Mouse (Mus musculus): ENCODE data around the gene Gm21985. TPM values are rescaled to one million over a fixed set of nuclear protein-coding genes. Genes with fewer than 3 reads are reported as not detected.

The Gm21985 gene
- polyA plus RNA-seq, 1 experiment from 2014 or later, result not detected

DNA sequence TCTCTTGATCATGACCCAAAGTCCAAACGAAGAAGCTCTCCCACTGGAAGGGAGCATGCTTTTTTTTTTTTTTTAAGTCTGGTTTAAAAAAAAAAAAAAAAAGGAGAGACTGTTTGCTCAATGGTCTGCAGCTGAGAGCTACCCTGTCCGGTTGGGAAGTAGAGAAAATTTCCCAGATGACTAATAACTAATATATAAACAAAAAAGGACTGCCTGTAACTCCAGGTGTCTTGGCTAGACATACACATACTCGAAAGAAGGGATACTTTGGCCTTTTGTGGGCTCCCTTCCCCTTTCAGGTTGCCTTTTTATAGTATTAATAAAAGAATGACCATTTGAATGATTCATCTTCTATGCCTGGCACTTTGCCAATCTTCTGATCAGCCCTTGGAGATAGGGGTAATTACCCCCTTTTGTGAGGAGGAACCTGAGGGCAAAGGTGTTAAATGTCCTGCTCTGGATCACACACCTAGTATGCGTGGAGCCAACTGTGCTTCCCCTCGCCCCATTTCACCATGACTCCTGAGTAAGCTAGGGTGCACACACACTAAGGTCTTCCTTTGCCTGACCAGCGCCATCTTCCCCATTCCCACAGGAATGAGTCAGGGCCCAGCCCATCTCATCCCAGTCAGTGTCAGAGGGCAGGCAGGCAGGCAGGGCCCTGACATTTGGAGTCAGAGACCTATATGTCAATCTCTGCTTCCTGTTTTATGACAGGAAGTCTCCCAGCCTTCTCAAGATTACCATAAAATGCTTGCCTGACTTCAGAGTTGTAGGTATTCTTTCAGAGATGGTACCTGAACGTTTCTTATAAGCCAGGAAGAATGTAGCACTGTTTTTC, 11.2 kb upstream of the Gm21985 start:
- no peak overlapping the region for H3K27ac ChIP-seq (replicated peaks; ENCODE audit: low read depth, low read length)
- no peaks in the 10 kb centered on the region for H3K4me1 ChIP-seq (ENCODE audit: control insufficient read depth, insufficient read depth, low read length)
- ATAC-seq (replicated peaks; ENCODE audit: insufficient number of reproducible peaks, low FRiP score, low TSS enrichment, low read depth) (no peak), DNase-seq (ENCODE audit: low spot score) (no peak)
- H3K4me2 ChIP-seq (ENCODE audit: low read depth, low read length), result no peak overlapping the region
- no peaks in the 10 kb centered on the region for H3K36me3 ChIP-seq (replicated peaks; ENCODE audit: control insufficient read depth, insufficient read depth, low read depth, low read length)
- no peak overlapping the region for H3K9ac ChIP-seq (replicated peaks; ENCODE audit: low read length)
- no peaks in the 10 kb centered on the region for H3K9me3 ChIP-seq (replicated peaks; ENCODE audit: control insufficient read depth, low read length)
- no peaks in the 10 kb centered on the region for H3K27me3 ChIP-seq (ENCODE audit: control insufficient read depth, insufficient read depth, low read length)
- WGBS, result 72% methylated on average over 7 of the region's 7 CpGs
- no peak overlapping the region for H3K4me3 ChIP-seq (ENCODE audit: low read depth, low read length)

DNA sequence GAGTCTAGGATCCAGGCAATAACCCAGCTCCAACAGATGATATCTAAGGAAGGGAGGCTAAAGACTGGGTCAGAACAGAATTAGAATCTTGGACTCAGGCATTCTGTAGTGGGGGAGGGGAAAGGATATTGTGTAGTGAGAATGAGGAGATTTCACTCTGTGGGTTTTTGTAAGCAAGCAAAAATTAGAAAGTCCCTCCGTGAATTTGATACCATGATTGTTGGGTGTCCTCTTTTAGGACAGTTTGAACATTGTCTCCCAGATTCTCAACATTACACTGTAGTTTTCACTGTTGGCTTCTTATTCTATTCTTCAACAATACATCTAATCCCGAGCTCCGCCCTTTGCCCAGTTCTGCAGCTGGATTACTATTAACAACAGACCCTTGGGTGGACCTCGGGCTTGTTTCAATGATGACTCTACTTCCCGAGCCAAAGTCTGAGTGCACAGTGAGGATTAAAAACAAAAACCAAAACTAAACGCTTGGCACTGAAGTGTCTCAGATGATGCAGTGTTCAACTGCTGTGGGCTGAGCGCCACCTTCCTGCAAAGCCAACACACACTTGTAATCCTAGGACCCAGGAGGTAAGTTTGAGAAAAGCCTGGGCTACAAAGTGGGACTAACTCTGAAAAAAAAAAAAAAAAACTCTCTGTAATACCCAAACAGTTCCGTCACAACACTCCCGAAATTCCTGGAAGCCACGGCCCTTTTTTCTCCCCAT, 6.7 kb upstream of the Gm21985 start, which contains the start of gene Nutm1:
Nutm1 (minus strand) TSS at position 51 of the 722 bp plus-strand sequence.
- Histone ChIP-seq H3K36me3 (replicated peaks; ENCODE audit: control insufficient read depth, insufficient read depth, low read depth, low read length) (no peaks in the 10 kb centered on the region), H3K9me3 (replicated peaks; ENCODE audit: control insufficient read depth, low read length) (no peaks in the 10 kb centered on the region), H3K4me1 (ENCODE audit: control insufficient read depth, insufficient read depth, low read length) (no peaks in the 10 kb centered on the region), H3K9ac (replicated peaks; ENCODE audit: low read length) (no peak within 1 kb of the TSS), H3K4me2 (ENCODE audit: low read depth, low read length) (no peak within 1 kb of the TSS), H3K4me3 (ENCODE audit: low read depth, low read length) (no peak within 1 kb of the TSS), H3K27me3 (ENCODE audit: control insufficient read depth, insufficient read depth, low read length) (no peaks in the 10 kb centered on the region), H3K27ac (replicated peaks; ENCODE audit: low read depth, low read length) (no peak within 1 kb of the TSS)
- WGBS, result 69% methylated on average over 10 of the region's 10 CpGs
- ATAC-seq (replicated peaks; ENCODE audit: insufficient number of reproducible peaks, low FRiP score, low TSS enrichment, low read depth) (no peak), DNase-seq (ENCODE audit: low spot score) (no peak)

DNA sequence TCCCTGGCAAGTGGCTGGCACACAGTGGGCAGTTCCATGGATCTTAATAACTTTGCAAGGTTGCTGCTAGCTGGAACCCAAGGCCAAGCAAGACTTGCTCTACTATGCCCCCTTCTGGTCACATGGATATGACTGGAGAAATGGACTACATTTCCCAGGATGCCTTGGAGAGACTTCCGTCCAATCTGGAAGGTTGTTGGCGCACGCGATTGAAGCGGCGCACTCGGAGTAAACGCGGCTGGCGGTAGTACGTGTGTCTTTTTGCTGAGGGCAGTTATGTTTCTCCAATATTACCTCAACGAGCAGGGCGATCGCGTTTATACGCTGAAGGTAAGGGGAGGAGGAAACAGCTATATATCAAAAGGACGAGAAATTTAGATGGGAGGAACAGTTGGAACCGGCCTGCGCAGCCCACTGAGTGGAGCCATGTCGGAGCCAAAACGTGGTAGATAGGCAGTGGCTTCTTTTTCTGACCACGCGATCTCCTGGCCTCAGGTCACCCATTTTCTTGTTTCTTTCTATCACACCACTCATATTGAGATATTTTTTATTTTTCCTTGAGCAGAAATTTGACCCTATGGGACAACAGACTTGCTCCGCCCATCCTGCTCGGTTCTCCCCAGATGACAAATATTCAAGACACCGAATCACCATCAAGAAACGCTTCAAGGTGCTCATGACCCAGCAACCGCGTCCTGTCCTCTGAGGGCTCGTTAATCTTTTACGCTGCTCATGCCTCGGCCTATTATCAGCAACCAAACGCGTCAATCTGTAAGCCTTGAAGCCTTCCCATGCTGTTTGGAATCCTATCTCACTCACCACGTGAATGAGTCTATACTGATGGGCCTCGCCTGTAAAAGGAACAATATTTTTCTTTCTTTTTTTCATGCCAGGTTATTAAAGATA, 4.1 kb upstream of the Gm21985 start, which contains the start of gene Nop10:
Nop10 (plus strand) TSS at position 179 of the 906 bp plus-strand sequence.
- Histone ChIP-seq H3K27ac (replicated peaks; ENCODE audit: low read depth, low read length) (no peak within 1 kb of the TSS), H3K36me3 (replicated peaks; ENCODE audit: control insufficient read depth, insufficient read depth, low read depth, low read length) (no peaks in the 10 kb centered on the region), H3K4me2 (ENCODE audit: low read depth, low read length) (peak within 1 kb of the TSS; percentile 63), H3K9ac (replicated peaks; ENCODE audit: low read length) (peak within 1 kb of the TSS; percentile 67), H3K27me3 (ENCODE audit: control insufficient read depth, insufficient read depth, low read length) (no peaks in the 10 kb centered on the region), H3K4me1 (ENCODE audit: control insufficient read depth, insufficient read depth, low read length) (no peaks in the 10 kb centered on the region), H3K4me3 (ENCODE audit: low read depth, low read length) (peak within 1 kb of the TSS; percentile 61), H3K9me3 (replicated peaks; ENCODE audit: control insufficient read depth, low read length) (no peaks in the 10 kb centered on the region)
- DNase-seq (ENCODE audit: low spot score) (peak; percentile 95), ATAC-seq (replicated peaks; ENCODE audit: insufficient number of reproducible peaks, low FRiP score, low TSS enrichment, low read depth) (peak; percentile 41)
- under 1% methylated on average over 36 of the region's 36 CpGs for WGBS

DNA sequence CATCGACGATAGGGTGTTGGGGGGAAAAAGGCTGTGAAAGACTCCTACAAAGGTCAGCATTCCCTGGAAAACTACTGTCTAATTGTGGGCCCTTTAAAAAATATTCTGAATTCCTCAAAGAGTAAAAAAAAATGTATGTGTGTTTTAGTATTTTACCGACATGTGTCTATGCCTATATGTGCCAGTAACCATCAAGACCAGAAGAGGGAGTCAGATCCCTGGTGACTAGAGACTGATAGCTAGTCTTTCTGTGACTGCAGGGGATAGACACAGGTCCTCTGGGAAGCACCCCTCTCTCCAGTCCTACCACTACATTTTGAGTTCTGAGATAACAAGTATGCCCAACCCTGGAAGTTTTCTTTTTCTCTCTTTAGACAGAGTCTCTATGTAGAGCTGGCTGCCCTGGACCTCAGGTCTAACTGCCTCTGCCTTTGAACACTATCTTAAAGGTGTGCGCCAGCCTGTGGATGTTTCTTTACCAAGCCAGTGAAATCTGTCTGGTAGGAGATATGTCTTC, 3.3 kb upstream of the Gm21985 start:
- ATAC-seq (replicated peaks; ENCODE audit: insufficient number of reproducible peaks, low FRiP score, low TSS enrichment, low read depth) (no peak), DNase-seq (ENCODE audit: low spot score) (no peak)
- Histone ChIP-seq H3K4me1 (ENCODE audit: control insufficient read depth, insufficient read depth, low read length) (no peaks in the 10 kb centered on the region), H3K27ac (replicated peaks; ENCODE audit: low read depth, low read length) (no peak overlapping the region), H3K4me2 (ENCODE audit: low read depth, low read length) (peak overlapping the region; percentile 63), H3K36me3 (replicated peaks; ENCODE audit: control insufficient read depth, insufficient read depth, low read depth, low read length) (no peaks in the 10 kb centered on the region), H3K4me3 (ENCODE audit: low read depth, low read length) (peak overlapping the region; percentile 61), H3K9ac (replicated peaks; ENCODE audit: low read length) (no peak overlapping the region; the same call in 1 of the 2 replicates), H3K9me3 (replicated peaks; ENCODE audit: control insufficient read depth, low read length) (no peaks in the 10 kb centered on the region), H3K27me3 (ENCODE audit: control insufficient read depth, insufficient read depth, low read length) (no peaks in the 10 kb centered on the region)
- 32% methylated on average over 4 of the region's 4 CpGs for WGBS

DNA sequence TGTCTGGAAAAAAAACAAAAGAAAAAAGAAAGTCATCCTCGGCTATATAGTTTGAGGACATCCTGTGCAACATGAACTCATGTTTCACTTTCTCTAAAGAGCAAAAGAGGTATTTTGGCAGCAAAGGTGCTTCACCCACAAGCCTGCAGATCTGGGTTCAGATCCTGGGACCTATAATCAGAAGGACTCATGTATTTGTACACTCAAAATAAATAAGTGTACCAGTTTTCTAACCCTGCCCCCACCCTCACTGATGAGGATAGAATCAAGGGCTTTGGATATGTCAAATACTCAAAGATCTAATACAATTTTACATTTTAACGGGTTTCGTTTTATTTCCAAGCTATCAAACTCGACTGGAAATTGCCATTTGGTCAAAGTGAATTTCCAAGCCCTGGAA, 1.8 kb upstream of the Gm21985 start:
- no peaks in the 10 kb centered on the region for H3K36me3 ChIP-seq (replicated peaks; ENCODE audit: control insufficient read depth, insufficient read depth, low read depth, low read length)
- no peaks in the 10 kb centered on the region for H3K27me3 ChIP-seq (ENCODE audit: control insufficient read depth, insufficient read depth, low read length)
- no peak overlapping the region for H3K4me2 ChIP-seq (ENCODE audit: low read depth, low read length)
- H3K9ac ChIP-seq (replicated peaks; ENCODE audit: low read length), result no peak overlapping the region
- H3K27ac ChIP-seq (replicated peaks; ENCODE audit: low read depth, low read length), result no peak overlapping the region
- ATAC-seq (replicated peaks; ENCODE audit: insufficient number of reproducible peaks, low FRiP score, low TSS enrichment, low read depth) (no peak), DNase-seq (ENCODE audit: low spot score) (no peak)
- no peaks in the 10 kb centered on the region for H3K9me3 ChIP-seq (replicated peaks; ENCODE audit: control insufficient read depth, low read length)
- no peak overlapping the region for H3K4me3 ChIP-seq (ENCODE audit: low read depth, low read length)
- no peaks in the 10 kb centered on the region for H3K4me1 ChIP-seq (ENCODE audit: control insufficient read depth, insufficient read depth, low read length)
- 79% methylated on average over 4 of the region's 4 CpGs for WGBS

DNA sequence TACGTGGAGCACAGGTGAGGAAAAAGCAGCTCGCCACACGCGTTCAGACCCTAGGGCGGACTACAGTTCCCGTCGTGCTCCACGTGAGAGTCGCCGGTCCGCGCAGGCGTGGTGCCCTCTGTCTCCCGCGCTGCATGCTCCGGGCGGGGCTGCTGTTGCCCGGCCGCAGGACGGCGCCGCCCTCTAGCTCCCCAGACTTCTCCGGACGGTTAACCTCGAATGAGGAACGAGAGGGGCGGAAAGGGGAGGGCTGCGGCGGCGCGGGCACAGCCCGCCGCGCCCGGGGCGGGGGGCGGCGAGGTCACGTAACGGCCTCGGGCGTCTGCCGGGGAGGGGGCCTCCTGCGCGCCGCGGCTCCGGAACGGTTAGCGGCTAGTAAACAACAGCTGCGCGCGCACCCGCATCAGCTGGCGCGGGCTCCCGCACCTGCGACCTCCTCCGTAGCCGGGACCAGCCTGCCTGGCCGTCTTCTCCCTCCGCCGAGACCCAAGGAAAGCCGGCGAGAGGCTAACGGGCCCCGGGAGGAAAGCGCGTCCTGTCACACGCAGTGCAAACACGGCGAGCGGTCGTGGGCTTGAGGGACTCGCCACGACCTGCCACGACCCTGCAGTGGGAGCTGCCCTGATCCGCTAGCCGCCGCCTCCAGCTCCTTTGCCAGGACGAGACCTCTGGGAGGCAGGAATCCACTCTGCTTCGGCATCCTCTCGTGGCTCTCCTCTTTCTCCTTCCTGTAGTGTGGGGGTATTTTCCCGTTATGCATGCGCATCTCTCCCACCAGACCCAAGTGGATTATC, 469 bp upstream of the Gm21985 start, which contains the start of gene Slc12a6:
Slc12a6 (plus strand) TSS at position 378 of the 794 bp plus-strand sequence.
- H3K27me3 ChIP-seq (ENCODE audit: control insufficient read depth, insufficient read depth, low read length), result no peaks in the 10 kb centered on the region
- no peaks in the 10 kb centered on the region for H3K36me3 ChIP-seq (replicated peaks; ENCODE audit: control insufficient read depth, insufficient read depth, low read depth, low read length)
- peak within 1 kb of the TSS; percentile 79 for H3K9ac ChIP-seq (replicated peaks; ENCODE audit: low read length)
- peak within 1 kb of the TSS; percentile 77 for H3K4me3 ChIP-seq (ENCODE audit: low read depth, low read length)
- under 1% methylated on average over 84 of the region's 85 CpGs for whole genome bisulfite sequencing
- peak within 1 kb of the TSS; percentile 73 for H3K27ac ChIP-seq (replicated peaks; ENCODE audit: low read depth, low read length)
- H3K4me1 ChIP-seq (ENCODE audit: control insufficient read depth, insufficient read depth, low read length), result no peaks in the 10 kb centered on the region
- H3K9me3 ChIP-seq (replicated peaks; ENCODE audit: control insufficient read depth, low read length), result no peaks in the 10 kb centered on the region
- DNase-seq (ENCODE audit: low spot score) (peak; percentile 92), ATAC-seq (replicated peaks; ENCODE audit: insufficient number of reproducible peaks, low FRiP score, low TSS enrichment, low read depth) (peak; percentile 95)
- H3K4me2 ChIP-seq (ENCODE audit: low read depth, low read length), result peak within 1 kb of the TSS; percentile 82

DNA sequence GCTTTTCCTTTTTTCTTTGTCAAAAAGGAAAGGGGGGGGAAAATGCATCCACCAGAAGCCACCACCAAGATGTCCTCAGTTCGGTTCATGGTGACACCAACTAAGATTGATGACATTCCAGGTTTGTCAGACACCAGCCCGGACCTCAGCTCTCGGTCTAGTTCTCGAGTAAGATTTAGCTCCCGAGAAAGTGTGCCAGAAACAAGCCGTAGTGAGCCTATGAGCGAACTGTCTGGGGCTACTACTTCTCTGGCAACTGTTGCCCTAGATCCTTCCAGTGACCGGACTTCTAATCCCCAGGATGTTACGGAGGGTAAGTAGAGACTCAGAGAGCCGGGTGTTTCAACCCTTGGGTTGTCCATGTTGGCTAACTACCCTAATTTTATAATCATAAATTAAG, 666 bp downstream of the Gm21985 start:
- WGBS, result 71% methylated on average over 10 of the region's 10 CpGs
- ATAC-seq (replicated peaks; ENCODE audit: insufficient number of reproducible peaks, low FRiP score, low TSS enrichment, low read depth), result no peak
- Histone ChIP-seq H3K9ac (replicated peaks; ENCODE audit: low read length) (no peak overlapping the region), H3K27ac (replicated peaks; ENCODE audit: low read depth, low read length) (no peak overlapping the region), H3K4me3 (ENCODE audit: low read depth, low read length) (no peak overlapping the region), H3K9me3 (replicated peaks; ENCODE audit: control insufficient read depth, low read length) (no peaks in the 10 kb centered on the region), H3K27me3 (ENCODE audit: control insufficient read depth, insufficient read depth, low read length) (no peaks in the 10 kb centered on the region), H3K4me2 (ENCODE audit: low read depth, low read length) (peak overlapping the region; percentile 82), H3K36me3 (replicated peaks; ENCODE audit: control insufficient read depth, insufficient read depth, low read depth, low read length) (no peaks in the 10 kb centered on the region), H3K4me1 (ENCODE audit: control insufficient read depth, insufficient read depth, low read length) (no peaks in the 10 kb centered on the region)
- no peak for DNase-seq (ENCODE audit: low spot score)
